In the genomic region with DNA sequence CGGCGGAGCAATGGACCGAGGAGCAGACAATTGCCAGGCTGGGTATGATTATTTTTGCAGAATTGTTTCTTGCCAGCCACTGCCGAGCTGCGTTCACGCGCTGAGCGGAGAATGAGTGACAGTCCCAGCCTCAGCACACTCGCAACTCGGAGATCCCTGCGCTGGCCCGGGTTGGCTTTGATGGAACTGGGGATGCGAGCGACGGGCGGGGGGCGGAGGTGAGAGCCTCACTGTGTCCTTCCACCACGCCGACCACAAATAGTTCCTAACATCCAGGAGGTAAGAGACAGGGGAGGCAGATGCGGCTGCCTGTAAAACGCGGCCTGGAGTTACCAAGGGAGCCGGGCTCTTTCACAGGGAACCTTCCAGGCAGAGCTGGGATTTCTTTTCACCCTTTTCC, we compare ENCODE assay signal across 8 mouse cellular contexts. TPM values are rescaled to one million over a fixed set of nuclear protein-coding genes. Genes with fewer than 3 reads are reported as not detected.
DNase-seq lines count a peak whose midpoint lies in the region; ATAC-seq and TF ChIP-seq lines count a peak whose summit lies in the region.

A gene (minus strand): TSS at position 120 of the 400 bp plus-strand sequence.

- peak within 1 kb of the TSS; percentile 70 for H3K4me2 ChIP-seq in forebrain, embryonic 15.5 days (replicated peaks)
- peak within 1 kb of the TSS; percentile 66 for H3K4me2 ChIP-seq in liver, embryonic 13.5 days
- H3K4me2 ChIP-seq in neural tube, embryonic 13.5 days, result peak within 1 kb of the TSS; percentile 83

- H3K27me3 ChIP-seq in forebrain, embryonic 15.5 days, result no peaks in the 10 kb centered on the region; the same call in 1 of the 2 replicates
- peaks cover 50% of the 10 kb centered on the region for H3K27me3 ChIP-seq in liver, embryonic 13.5 days
- H3K27me3 ChIP-seq in neural tube, embryonic 13.5 days, result no peaks in the 10 kb centered on the region; the same call in 1 of the 2 replicates

- peak within 1 kb of the TSS; percentile 44 for H3K9ac ChIP-seq in ES-E14 (ENCODE audit: insufficient read depth, low read depth, low read length, poor library complexity, severe bottlenecking)
- peak within 1 kb of the TSS; percentile 96 for H3K9ac ChIP-seq in forebrain, embryonic 15.5 days (replicated peaks)
- no peak within 1 kb of the TSS for H3K9ac ChIP-seq in liver, embryonic 13.5 days
- H3K9ac ChIP-seq in neural tube, embryonic 13.5 days, result peak within 1 kb of the TSS; percentile 99

- peaks cover 4 to 5% of the 10 kb centered on the region in 2 experiments; a peak in 1 of 4 replicates for H3K4me1 ChIP-seq in ES-E14 (ENCODE audit: control insufficient read depth in 2 of 2, insufficient read depth in 2 of 2, low read length in 2 of 2, poor library complexity in 1 of 2)
- H3K4me1 ChIP-seq in forebrain, embryonic 15.5 days, result peaks cover 27% of the 10 kb centered on the region
- H3K4me1 ChIP-seq in liver, embryonic 13.5 days (replicated peaks), result peaks cover 11% of the 10 kb centered on the region
- peaks cover 34% of the 10 kb centered on the region for H3K4me1 ChIP-seq in neural tube, embryonic 13.5 days (replicated peaks)

- under 1% methylated on average over 23 of the region's 23 CpGs for WGBS in forebrain, embryonic 15.5 days
- WGBS in liver, embryonic 13.5 days (ENCODE audit: insufficient replicate concordance), result under 1% methylated on average over 23 of the region's 23 CpGs
- under 1% methylated on average over 23 of the region's 23 CpGs for WGBS in neural tube, embryonic 13.5 days

- peak; percentile 98 for DNase-seq in ES-E14 (ENCODE audit: low read depth, low spot score)
- peak; percentile 94 for DNase-seq in cerebellum, adult 11 months
- DNase-seq in heart, postnatal 10 days, result peak; percentile 88 to 90
- peak; percentile 80 to 88 for DNase-seq in kidney, postnatal 36 days
- peak; percentile 11 for DNase-seq in liver, embryonic 13.5 days
- peak; percentile 90 for DNase-seq in thymus, postnatal 0 days (ENCODE audit: low spot score)

- in situ Hi-C loops in ES-E14 (cut with MboI; ENCODE audit: low sequenced_read_pairs in 2 of 2, unreplicated experiment in 2 of 2), result no loop called here

- H3K27ac ChIP-seq in ES-E14 (ENCODE audit: insufficient read depth, low read depth, low read length, poor library complexity, severe bottlenecking), result no peak within 1 kb of the TSS
- H3K27ac ChIP-seq in forebrain, embryonic 15.5 days (replicated peaks), result peak within 1 kb of the TSS; percentile 95
- no peak within 1 kb of the TSS for H3K27ac ChIP-seq in liver, embryonic 13.5 days
- peak within 1 kb of the TSS; percentile 98 for H3K27ac ChIP-seq in neural tube, embryonic 13.5 days (replicated peaks)

- no peaks in the 10 kb centered on the region for H3K9me3 ChIP-seq in ES-E14 (ENCODE audit: control insufficient read depth, insufficient read depth, low read depth, low read length)
- no peaks in the 10 kb centered on the region for H3K9me3 ChIP-seq in forebrain, embryonic 15.5 days
- no peaks in the 10 kb centered on the region for H3K9me3 ChIP-seq in liver, embryonic 13.5 days (replicated peaks)
- no peaks in the 10 kb centered on the region for H3K9me3 ChIP-seq in neural tube, embryonic 13.5 days

- H3K4me3 ChIP-seq in ES-E14 (ENCODE audit: insufficient read depth in 1 of 2, low read depth in 1 of 2, low read length in 2 of 2, poor library complexity in 1 of 2, severe bottlenecking in 1 of 2), result peak within 1 kb of the TSS; percentile 71 to 74
- peak within 1 kb of the TSS; percentile 84 for H3K4me3 ChIP-seq in forebrain, embryonic 15.5 days
- peak within 1 kb of the TSS; percentile 55 for H3K4me3 ChIP-seq in liver, embryonic 13.5 days (replicated peaks)
- peak within 1 kb of the TSS; percentile 94 for H3K4me3 ChIP-seq in neural tube, embryonic 13.5 days

- intact Hi-C loops in heart, postnatal 10 days (cut with DNase I), result no loop called here

- H3K36me3 ChIP-seq in ES-E14 (ENCODE audit: control insufficient read depth, insufficient read depth, low read length, poor library complexity, severe bottlenecking), result no peaks in the 10 kb centered on the region
- no peaks in the 10 kb centered on the region for H3K36me3 ChIP-seq in forebrain, embryonic 15.5 days
- no peaks in the 10 kb centered on the region for H3K36me3 ChIP-seq in liver, embryonic 13.5 days
- no peaks in the 10 kb centered on the region for H3K36me3 ChIP-seq in neural tube, embryonic 13.5 days

- ATAC-seq in forebrain, embryonic 15.5 days (replicated peaks), result peak; percentile 84
- ATAC-seq in liver, embryonic 13.5 days (ENCODE audit: low read depth), result no peak
- ATAC-seq in neural tube, embryonic 13.5 days (ENCODE audit: low read depth), result peak; percentile 64

TF ChIP-seq in ES-E14, 5 proteins besides CTCF, POLR2A, EP300 and RAD21:
- TF ChIP-seq ZNF384 (IDR thresholded peaks at IDR 0.05; ENCODE audit: low read depth, low read length) (no peak), CHD2 (IDR thresholded peaks at IDR 0.05; ENCODE audit: low read depth, low read length) (peak; percentile 87), MAFK (IDR thresholded peaks at IDR 0.05; ENCODE audit: insufficient read depth, low read depth, low read length) (no peak), ZC3H11A (IDR thresholded peaks at IDR 0.05; ENCODE audit: borderline replicate concordance, low read depth, low read length) (no peak), HCFC1 (IDR thresholded peaks at IDR 0.05; ENCODE audit: borderline replicate concordance, insufficient read depth, low read length) (0 out of 2 replicates have a peak, but pooled peaks have one; percentile 61)

RNA-seq across cellular contexts. Expression of the gene that starts here (rescaled TPM):
- 36.8 and 41.2 TPM in 2 replicates for total RNA-seq in ES-E14 (2012; rRNA removed)
- polyA plus RNA-seq in forebrain, embryonic 15.5 days (2015; fragmentation: Nextera tagmentation; extraction: Ambion mirVana), result 356 and 370 TPM in 2 replicates
- total RNA-seq in heart, postnatal 10 days (2021), result 10 to 100 TPM; 28.3 to 29.5 TPM
- 3.8 and 4.9 TPM in 2 replicates for polyA plus RNA-seq in liver, embryonic 13.5 days (2015; fragmentation: Nextera tagmentation; extraction: Ambion mirVana)
- polyA plus RNA-seq in neural tube, embryonic 13.5 days (2015; fragmentation: Nextera tagmentation; extraction: Ambion mirVana), result 450 and 454 TPM in 2 replicates
- 4.4 and 5.8 TPM in 2 replicates for polyA plus RNA-seq in thymus, postnatal 0 days (2015; fragmentation: Nextera tagmentation; extraction: Ambion mirVana)

Comparison
In these comparisons a context has a peak if more than half of its experiments do, and no peak if none do; other contexts are left out.
1. RNA of the gene that starts here (polyA plus RNA-seq): 450 to 454 TPM in neural tube, embryonic 13.5 days and 356 to 370 TPM in forebrain, embryonic 15.5 days; 4.4 to 5.8 TPM in thymus, postnatal 0 days and 3.8 to 4.9 TPM in liver, embryonic 13.5 days; every median in the first group is over 10 times any median in the second.
2. DNase-seq: peak in every context shown above with its lines; median percentile 98 in ES-E14; 94 in cerebellum, adult 11 months; 90 in thymus, postnatal 0 days; 89 in heart, postnatal 10 days; 84 in kidney, postnatal 36 days; 11 in liver, embryonic 13.5 days.
3. H3K27ac ChIP-seq: peak in forebrain, embryonic 15.5 days (single experiment) and neural tube, embryonic 13.5 days (single experiment); none in ES-E14 (single experiment) and liver, embryonic 13.5 days (single experiment).
4. Peak in every context shown above with its lines, with median percentiles within 50 percentile points of each other: H3K4me3 ChIP-seq and H3K4me2 ChIP-seq.